Mouse (Mus musculus): ENCODE data around the gene Creb5. TPM values are rescaled to one million over a fixed set of nuclear protein-coding genes. Genes with fewer than 3 reads are reported as not detected.
A peak's percentile ranks its signal among the peaks of the same experiment; 100 is the strongest.

Gene Creb5
- polyA plus RNA-seq, 1 experiment: 6.0 TPM

DNA sequence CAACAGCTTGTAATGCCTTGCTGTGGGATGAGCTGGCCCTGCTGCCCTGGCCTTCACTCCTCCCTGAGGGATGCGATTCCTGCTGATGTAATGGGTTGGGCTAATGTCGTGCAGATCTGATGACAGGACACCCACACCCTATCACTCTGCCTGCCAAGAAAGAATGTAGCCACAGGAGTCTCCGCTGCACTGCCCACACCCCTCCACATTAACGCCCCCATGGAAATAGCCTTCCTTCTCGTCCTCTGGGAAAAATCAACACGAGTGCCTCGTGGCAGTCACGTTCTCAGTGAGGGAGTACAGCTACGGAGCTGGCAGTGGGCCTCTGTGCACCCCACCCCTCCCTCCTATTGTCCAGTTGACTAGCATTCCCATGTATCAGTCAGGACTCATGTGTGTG is 50.3 kb downstream of the Creb5 start:
- Histone ChIP-seq H3K27me3 (ENCODE audit: control insufficient read depth, insufficient read depth, low read length) (no peaks in the 10 kb centered on the region), H3K4me3 (replicated peaks; ENCODE audit: insufficient read depth, low read depth, low read length) (no peak overlapping the region), H3K27ac (ENCODE audit: insufficient read depth, low read length) (no peak overlapping the region), H3K4me1 (ENCODE audit: control insufficient read depth, insufficient read depth, low read length) (peaks cover 5% of the 10 kb centered on the region)
- TF ChIP-seq POLR2A (IDR thresholded peaks at IDR 0.05; ENCODE audit: borderline replicate concordance, insufficient read depth, low read length) (no peak), CTCF (IDR thresholded peaks at IDR 0.05; ENCODE audit: borderline replicate concordance, insufficient read depth, low read depth, low read length) (no peak)
- 42% methylated on average over 9 of the region's 9 CpGs for WGBS
- DNase-seq: no peak

DNA sequence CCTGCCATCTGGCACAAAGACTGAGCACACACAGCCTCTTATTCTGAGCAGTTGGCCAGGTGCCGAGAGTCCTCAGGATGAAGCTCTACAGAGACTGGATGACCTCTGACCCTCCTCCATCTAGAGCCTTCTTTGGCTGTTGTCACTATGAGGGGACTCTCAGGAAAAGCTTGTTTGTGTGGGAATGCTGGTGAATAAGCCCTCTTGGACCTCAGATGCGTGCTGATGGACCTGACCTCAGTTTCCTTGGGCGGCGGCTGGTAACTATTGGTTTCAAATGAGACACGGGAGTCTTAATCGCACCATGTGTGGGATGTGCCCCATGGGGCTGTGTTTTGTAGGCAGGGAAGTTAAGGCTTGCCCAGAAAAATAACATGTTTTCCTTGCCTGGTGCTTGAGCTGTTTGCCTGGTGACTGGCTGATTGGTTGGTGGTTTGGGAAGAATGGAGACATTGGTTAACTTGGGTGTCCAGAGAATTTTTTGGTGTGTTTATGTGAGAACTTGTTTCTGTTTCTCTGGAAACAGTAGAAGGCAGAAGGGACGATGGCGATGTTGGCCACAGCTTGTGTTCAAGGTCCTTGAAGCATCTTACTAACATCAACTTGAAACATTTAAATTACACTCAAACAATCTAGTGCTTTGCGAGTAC is 65.4 kb downstream of the Creb5 start:
- no peak overlapping the region for H3K27ac ChIP-seq (ENCODE audit: insufficient read depth, low read length)
- WGBS: 84% methylated on average over 9 of the region's 9 CpGs
- H3K4me1 ChIP-seq (ENCODE audit: control insufficient read depth, insufficient read depth, low read length): no peaks in the 10 kb centered on the region; the same call in 1 of the 2 replicates
- H3K27me3 ChIP-seq (ENCODE audit: control insufficient read depth, insufficient read depth, low read length): no peaks in the 10 kb centered on the region
- no peak overlapping the region for H3K4me3 ChIP-seq (replicated peaks; ENCODE audit: insufficient read depth, low read depth, low read length)
- no peak for TF ChIP-seq POLR2A (IDR thresholded peaks at IDR 0.05; ENCODE audit: borderline replicate concordance, insufficient read depth, low read length)
- no peak for TF ChIP-seq CTCF (IDR thresholded peaks at IDR 0.05; ENCODE audit: borderline replicate concordance, insufficient read depth, low read depth, low read length)
- DNase-seq: no peak

DNA sequence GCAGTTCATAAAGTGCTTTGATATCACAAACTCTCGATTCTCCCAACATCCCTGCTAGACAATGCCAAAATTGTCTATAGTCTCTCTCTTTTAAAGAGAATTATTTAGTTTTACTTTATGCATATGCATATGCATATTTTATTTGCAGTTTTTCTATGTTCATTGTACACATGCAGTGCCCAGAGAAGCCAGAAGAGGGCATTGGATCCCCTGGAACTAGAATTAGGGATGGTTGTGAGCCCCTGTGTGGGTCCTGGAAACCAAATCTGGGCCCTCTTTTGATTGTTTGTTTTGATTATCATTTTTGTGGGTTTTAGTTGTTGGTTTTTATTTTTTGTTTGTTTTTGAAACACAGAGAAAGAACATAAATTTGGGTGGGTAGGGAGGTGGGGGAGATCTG is 69.3 kb downstream of the Creb5 start:
- H3K27me3 ChIP-seq (ENCODE audit: control insufficient read depth, insufficient read depth, low read length): no peaks in the 10 kb centered on the region
- H3K27ac ChIP-seq (ENCODE audit: insufficient read depth, low read length): no peak overlapping the region
- no peak overlapping the region for H3K4me3 ChIP-seq (replicated peaks; ENCODE audit: insufficient read depth, low read depth, low read length)
- TF ChIP-seq CTCF (IDR thresholded peaks at IDR 0.05; ENCODE audit: borderline replicate concordance, insufficient read depth, low read depth, low read length): no peak
- H3K4me1 ChIP-seq (ENCODE audit: control insufficient read depth, insufficient read depth, low read length): no peaks in the 10 kb centered on the region; the same call in 1 of the 2 replicates
- no peak for DNase-seq
- WGBS: 92% methylated on average over 1 of the region's 1 CpGs

DNA sequence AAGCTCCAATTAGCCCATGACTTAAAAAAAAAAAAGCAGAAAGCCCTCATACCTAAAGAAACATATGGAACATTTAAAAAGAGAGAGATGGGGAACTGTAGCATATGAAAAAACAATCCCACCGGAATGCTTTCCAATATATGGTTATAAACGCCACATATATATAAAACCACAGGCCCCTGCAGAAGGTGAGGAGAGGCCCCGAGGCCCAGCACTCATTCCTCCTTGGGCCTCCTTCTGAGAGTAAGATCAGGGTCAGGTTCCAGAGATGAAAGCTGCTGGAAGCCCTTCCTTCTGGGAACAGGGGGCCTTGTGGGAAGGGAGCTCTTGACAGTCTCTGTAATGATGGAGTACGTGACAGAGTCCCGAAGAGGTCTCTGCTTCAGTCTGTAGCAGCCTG is 76.5 kb downstream of the Creb5 start:
- TF ChIP-seq POLR2A (IDR thresholded peaks at IDR 0.05; ENCODE audit: borderline replicate concordance, insufficient read depth, low read length) (no peak), CTCF (IDR thresholded peaks at IDR 0.05; ENCODE audit: borderline replicate concordance, insufficient read depth, low read depth, low read length) (no peak)
- no peak overlapping the region for H3K27ac ChIP-seq (ENCODE audit: insufficient read depth, low read length)
- 88% methylated on average over 5 of the region's 5 CpGs for WGBS
- H3K4me3 ChIP-seq (replicated peaks; ENCODE audit: insufficient read depth, low read depth, low read length): no peak overlapping the region
- no peak for DNase-seq
- no peaks in the 10 kb centered on the region for H3K4me1 ChIP-seq (ENCODE audit: control insufficient read depth, insufficient read depth, low read length)
- H3K27me3 ChIP-seq (ENCODE audit: control insufficient read depth, insufficient read depth, low read length): no peaks in the 10 kb centered on the region

DNA sequence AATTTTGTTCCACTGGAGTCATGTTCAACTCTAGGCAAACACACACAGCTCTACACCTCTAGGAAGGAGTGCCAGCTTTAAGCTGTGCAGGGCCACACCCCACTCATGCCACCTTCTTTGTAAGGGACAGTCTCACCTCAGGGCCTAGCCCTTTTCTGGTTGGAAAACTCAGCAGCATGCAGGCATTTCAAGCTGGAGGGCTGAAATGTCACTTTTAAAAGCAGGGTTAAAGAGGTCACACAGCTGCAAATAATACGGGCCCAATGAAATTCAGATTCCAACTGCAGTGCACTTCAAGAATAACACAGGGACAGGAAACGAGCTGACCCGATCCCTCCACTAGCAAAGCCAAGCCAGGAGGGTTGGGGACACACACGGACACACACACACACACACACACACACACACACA is 76.9 kb downstream of the Creb5 start:
- H3K27me3 ChIP-seq (ENCODE audit: control insufficient read depth, insufficient read depth, low read length): no peaks in the 10 kb centered on the region
- TF ChIP-seq POLR2A (IDR thresholded peaks at IDR 0.05; ENCODE audit: borderline replicate concordance, insufficient read depth, low read length): no peak
- no peak for TF ChIP-seq CTCF (IDR thresholded peaks at IDR 0.05; ENCODE audit: borderline replicate concordance, insufficient read depth, low read depth, low read length)
- no peak overlapping the region for H3K4me3 ChIP-seq (replicated peaks; ENCODE audit: insufficient read depth, low read depth, low read length)
- no peaks in the 10 kb centered on the region for H3K4me1 ChIP-seq (ENCODE audit: control insufficient read depth, insufficient read depth, low read length)
- no peak overlapping the region for H3K27ac ChIP-seq (ENCODE audit: insufficient read depth, low read length)
- 88% methylated on average over 4 of the region's 4 CpGs for WGBS
- no peak for DNase-seq

DNA sequence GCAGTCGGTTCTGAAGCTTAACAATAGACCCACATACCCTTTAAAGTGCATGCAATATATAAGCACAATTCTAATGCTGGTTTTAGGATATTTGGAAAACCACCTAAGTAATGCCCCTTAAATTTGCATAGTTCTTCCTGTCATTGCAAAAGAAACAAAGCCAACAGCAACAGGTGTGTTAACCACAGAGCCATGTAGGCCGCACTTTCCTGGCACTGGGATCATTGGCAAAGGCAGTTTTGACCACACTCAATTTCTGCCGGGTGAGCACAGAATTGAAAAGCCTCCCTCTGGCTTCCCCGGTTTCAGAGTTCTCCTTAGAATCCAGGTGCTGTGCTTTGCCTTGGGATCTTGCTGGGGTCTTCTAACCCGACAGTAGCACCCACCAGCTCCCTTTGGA is 82.1 kb downstream of the Creb5 start:
- Histone ChIP-seq H3K27me3 (ENCODE audit: control insufficient read depth, insufficient read depth, low read length) (no peaks in the 10 kb centered on the region), H3K4me3 (replicated peaks; ENCODE audit: insufficient read depth, low read depth, low read length) (no peak overlapping the region), H3K4me1 (ENCODE audit: control insufficient read depth, insufficient read depth, low read length) (peaks cover 10% of the 10 kb centered on the region; the same call in 1 of the 2 replicates), H3K27ac (ENCODE audit: insufficient read depth, low read length) (no peak overlapping the region)
- DNase-seq: no peak
- WGBS: 63% methylated on average over 5 of the region's 5 CpGs
- TF ChIP-seq POLR2A (IDR thresholded peaks at IDR 0.05; ENCODE audit: borderline replicate concordance, insufficient read depth, low read length): no peak
- no peak for TF ChIP-seq CTCF (IDR thresholded peaks at IDR 0.05; ENCODE audit: borderline replicate concordance, insufficient read depth, low read depth, low read length)

DNA sequence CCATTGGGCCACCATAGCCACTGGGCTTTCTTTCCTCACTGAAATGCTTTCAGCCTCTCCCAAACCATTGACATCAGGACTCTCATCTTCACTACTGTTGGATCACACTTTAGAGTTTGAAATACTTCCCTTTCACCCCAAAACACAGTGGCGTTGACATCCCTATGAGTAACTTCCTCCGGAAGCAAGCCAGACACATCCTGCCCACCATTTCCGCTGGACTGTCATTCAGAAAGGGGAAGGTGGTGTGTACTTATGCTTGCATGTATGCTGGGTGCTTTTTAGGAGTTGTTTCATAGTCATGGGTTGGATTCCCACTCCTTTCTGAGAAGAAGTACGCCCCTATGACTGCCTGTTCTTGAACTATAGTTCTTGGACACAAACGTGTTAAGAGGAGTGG is 82.9 kb downstream of the Creb5 start:
- TF ChIP-seq CTCF (IDR thresholded peaks at IDR 0.05; ENCODE audit: borderline replicate concordance, insufficient read depth, low read depth, low read length): no peak
- no peak for TF ChIP-seq POLR2A (IDR thresholded peaks at IDR 0.05; ENCODE audit: borderline replicate concordance, insufficient read depth, low read length)
- Histone ChIP-seq H3K4me1 (ENCODE audit: control insufficient read depth, insufficient read depth, low read length) (peaks cover 10% of the 10 kb centered on the region; the same call in 1 of the 2 replicates), H3K27me3 (ENCODE audit: control insufficient read depth, insufficient read depth, low read length) (no peaks in the 10 kb centered on the region), H3K27ac (ENCODE audit: insufficient read depth, low read length) (no peak overlapping the region), H3K4me3 (replicated peaks; ENCODE audit: insufficient read depth, low read depth, low read length) (no peak overlapping the region)
- no peak for DNase-seq
- WGBS: 96% methylated on average over 5 of the region's 5 CpGs

DNA sequence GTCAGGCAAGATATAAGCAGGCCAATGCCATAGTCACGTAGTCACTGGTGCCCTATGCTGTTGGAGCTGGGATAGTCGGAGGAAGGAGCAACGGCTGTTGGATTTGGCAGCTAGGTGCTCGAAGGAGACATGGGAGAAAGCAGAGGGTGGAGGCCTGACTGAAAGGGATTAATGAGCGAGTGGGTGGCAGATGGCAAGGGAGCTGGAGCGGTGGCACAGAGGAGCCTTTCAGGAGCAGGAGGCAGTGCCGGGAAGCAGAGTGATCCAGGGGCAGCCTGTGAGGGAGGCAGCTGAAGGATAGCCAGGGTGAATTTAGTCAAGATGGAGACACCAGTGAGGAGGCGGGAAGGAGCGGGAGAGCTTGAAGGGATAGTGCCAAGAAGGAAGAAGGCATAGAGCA is 84.9 kb downstream of the Creb5 start:
- Histone ChIP-seq H3K4me3 (replicated peaks; ENCODE audit: insufficient read depth, low read depth, low read length) (no peak overlapping the region), H3K4me1 (ENCODE audit: control insufficient read depth, insufficient read depth, low read length) (peaks cover 10% of the 10 kb centered on the region; the same call in 1 of the 2 replicates), H3K27ac (ENCODE audit: insufficient read depth, low read length) (peak overlapping the region; percentile 0; the same call in 1 of the 2 replicates), H3K27me3 (ENCODE audit: control insufficient read depth, insufficient read depth, low read length) (no peaks in the 10 kb centered on the region)
- TF ChIP-seq CTCF (IDR thresholded peaks at IDR 0.05; ENCODE audit: borderline replicate concordance, insufficient read depth, low read depth, low read length): no peak
- TF ChIP-seq POLR2A (IDR thresholded peaks at IDR 0.05; ENCODE audit: borderline replicate concordance, insufficient read depth, low read length): no peak
- peak; percentile 78 to 88 for DNase-seq
- 8% methylated on average over 9 of the region's 9 CpGs for WGBS

Measured in cerebellum, adult 2 months (tissue).